Mouse (Mus musculus) MN1 (cell line): ENCODE results near the gene Mrps35.

Source experiments
- DNase-seq: peaks from one replicate; pipeline ENCODE4 v3.0.0-alpha.2; 2016; ENCODE audit warnings: low spot score

The Mrps35 gene

DNA sequence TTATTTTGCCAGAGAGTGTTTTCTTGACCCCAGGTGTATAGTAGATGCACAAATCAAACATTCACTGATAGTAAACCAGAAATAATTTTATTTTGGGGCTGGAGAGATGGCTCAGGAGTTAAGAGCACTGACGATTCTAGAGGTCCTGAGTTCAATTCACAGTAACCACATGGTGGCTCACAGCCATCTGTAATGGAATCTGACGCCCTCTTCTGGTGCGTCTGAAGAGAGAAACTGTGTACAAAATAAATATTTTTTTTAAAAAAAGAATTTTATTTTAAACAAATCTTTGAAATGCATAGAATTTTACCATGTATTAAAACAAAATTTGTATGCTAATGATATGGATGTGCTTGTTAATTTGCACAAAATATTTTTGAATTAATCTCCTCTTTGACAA lies 46.0 kb downstream of the Mrps35 start:
- DNase-seq, result no peak

DNA sequence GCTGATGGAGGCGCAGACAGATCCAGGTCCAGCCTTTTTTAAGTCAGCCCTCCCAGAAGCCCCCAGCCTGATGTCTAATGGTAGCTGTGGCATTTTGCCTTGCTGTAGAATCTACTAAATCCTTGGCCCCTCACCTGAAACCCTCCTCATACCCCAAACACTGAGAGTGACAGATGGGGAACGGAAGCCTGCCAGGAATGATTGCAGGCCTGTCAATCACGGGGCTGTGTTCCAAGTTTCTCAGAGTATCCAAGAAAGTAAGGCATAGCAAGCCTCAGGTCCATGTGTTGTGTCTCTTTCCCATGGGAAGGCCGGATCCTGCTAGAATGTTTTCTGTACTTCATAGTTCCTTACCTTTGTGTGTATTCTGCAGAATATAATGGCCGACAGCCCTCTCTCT lies 47.6 kb downstream of the Mrps35 start:
- DNase-seq, result no peak

DNA sequence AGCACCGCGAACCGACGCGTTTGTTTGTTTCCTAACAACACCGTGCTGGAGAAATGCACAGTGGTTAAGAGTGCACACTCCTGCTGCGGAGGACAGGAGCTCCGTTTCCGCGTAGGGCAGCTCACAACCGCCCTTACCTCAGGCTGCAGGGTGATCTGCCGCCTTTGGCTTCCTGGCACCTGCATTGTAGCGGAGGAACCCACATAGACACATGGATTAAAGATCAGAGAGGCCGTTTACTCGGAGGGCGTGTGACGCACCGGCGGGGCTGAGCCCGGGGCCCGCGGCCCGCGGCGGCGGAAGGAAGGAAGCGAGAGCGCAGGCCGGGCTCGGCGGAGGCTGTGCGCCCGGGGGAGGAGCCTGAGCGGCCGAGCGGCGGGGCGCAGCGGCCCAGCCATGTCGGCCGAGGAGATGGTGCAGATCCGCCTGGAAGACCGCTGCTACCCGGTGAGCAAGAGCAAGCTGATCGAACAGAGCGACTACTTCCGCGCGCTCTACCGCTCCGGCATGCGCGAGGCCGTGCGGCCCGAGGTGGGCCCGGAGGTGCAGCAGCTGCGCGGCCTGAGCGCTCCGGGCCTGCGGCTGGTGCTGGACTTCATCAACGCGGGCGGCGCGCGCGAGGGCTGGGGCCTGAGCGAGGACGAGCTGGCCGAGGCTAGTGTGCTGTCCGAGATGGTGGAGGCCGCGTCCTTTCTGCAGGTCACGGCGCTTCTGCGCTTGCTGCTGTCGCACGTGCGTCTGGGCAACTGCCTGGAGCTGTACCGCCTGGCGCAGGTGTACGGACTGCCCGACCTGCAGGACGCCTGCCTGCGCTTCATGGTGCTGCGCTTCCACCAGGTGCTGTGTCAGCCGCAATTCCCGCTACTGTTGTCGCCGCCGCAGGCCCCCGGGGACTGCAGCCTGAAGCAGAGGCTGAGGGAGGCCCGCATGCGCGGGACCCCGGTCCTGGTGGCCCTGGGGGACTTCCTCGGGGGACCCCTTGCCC lies 48.9 kb downstream of the Mrps35 start, which contains the start of gene Klhl42:
Gene Klhl42, plus strand, starts transcription at position 244 of the 985 bp plus-strand sequence.
- peak; percentile 77 for DNase-seq

DNA sequence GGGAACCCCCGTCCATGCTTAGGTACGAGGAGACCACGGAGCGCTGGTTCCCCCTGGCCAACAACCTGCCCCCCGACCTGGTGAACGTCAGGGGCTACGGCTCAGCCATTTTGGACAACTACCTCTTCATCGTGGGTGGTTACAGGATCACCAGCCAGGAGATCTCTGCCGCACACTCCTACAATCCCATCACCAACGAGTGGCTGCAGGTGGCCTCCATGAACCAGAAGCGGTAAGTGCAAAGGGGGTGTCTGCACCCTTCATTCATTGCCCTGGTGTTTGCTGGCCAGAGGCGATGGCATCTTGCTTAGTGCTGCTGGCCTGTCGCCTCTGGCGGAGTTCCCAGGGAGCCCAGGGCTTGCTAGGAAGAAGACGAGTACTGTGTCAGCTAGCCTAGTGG lies 49.6 kb downstream of the Mrps35 start:
- DNase-seq, result peak; percentile 26

DNA sequence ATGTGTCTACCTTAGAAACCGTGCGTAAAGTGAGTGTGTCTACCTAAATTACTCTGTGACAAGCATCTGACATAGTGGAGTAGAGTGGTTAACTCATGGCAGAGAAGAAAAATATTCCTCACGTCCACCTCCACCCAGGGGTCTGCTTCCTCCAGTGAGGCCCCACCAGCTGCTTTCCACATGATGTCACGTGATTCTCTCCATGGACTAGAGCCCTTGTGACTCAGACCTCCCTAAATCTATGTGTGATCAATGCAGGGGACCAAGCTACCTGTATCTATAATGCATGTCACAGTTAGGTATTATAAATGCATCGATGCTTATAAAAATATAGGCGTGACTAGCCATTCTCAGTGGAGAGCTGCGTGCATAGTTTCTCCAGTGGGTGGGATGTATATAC lies 52.2 kb downstream of the Mrps35 start:
- DNase-seq, result no peak

DNA sequence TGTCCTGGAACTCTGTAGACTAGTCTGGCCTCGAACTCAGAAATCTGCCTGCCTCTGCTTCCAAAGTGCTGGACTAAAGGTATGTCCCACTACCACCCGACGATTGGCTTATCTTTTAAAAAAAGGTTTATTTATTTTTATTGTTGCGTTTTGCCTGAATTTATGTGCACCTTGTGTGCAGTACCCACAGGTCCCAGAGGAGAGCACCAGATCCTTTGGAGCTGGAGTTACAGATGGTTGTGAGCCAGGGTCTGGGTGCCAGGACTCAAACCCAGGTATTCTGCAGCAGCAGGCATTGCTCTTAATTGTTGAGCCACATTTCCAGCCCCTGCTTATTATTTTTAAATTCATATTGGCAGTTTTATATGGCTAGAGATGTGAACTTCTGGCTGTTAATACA lies 53.5 kb downstream of the Mrps35 start:
- no peak for DNase-seq

DNA sequence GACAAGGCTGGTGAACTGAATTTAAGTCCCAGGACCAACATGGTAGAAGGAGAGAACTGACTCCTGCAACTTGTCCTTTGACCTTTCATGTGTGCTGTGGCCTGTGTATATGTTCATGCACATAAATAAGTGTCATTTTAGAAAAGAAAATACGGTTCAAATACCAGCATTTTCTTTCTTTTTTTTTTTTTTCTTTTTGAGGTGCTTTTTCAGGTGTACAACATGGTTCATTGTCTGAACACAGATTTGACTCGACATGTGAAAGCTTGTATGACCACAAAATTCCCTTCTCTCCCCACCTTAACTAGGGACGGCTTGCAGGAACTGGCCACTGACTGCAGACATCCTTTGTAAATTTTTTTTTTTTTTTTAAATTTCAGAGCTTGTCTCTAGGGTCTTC lies 54.4 kb downstream of the Mrps35 start:
- DNase-seq, result no peak

DNA sequence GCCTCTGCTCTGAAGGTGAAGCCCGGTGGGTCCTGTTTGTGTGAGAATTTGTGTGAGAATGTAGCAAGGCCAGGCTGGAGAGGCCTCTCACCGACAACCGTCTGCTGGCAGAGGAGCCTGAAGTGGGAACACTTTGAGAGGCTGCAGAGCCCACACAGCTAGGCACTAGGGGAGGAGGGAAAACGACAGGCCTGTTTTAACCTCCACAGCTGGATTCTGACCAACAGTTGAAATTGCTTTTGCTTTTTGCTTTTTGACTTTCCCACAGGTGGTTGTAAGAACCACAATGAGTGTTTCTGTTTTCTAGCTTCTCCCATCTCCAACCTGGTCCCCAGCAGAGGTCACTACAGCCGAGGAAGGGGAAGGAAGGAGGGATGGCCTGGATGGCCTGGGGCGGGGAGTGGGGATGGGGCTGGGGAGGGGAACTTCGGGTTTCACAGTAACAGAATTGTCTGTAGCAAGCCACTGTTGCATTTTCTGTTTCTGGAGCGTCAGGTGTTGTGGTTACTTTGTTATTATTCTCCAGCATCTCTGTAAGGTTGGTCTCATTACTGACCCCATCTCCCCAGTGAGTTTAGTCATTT lies 54.9 kb downstream of the Mrps35 start:
- DNase-seq, result no peak

DNA sequence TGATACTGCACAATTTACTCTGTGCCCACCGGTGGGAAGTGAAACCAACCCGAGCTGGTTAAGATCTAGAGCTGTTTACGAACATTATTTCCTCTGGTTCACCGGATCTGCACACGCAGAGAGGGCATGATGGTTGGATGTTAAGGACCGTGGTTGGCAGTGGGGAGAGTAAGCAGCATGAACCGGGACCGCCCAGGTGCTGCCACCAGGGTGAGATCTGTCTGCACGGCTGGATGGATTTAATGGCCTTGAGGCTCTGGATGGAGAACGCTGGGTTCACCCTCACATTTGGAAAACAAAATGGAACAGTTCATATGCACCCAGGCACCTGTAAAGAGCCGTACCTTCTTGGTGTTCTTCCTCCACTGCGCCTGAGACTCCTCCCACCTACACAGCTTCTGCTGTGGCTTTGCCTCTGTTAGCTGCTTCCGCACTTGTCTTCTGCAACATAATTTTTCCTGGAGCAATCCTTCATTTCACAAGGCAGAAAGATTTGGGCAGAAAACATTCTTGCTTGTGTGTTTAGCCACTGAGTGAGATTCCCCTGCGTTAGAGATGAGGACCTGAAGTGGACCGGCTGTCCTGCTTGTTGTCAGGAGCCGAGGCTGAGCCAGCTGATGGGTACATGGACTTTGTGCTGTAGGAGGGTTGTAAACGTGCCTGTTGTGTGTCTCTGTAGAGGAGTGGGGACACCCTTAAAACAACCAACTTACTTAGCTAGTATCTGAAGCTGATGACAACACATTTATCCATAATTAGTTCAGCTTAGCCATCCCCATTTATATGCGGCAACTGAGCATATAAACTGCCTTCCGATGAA lies 57.1 kb downstream of the Mrps35 start:
- no peak for DNase-seq

DNA sequence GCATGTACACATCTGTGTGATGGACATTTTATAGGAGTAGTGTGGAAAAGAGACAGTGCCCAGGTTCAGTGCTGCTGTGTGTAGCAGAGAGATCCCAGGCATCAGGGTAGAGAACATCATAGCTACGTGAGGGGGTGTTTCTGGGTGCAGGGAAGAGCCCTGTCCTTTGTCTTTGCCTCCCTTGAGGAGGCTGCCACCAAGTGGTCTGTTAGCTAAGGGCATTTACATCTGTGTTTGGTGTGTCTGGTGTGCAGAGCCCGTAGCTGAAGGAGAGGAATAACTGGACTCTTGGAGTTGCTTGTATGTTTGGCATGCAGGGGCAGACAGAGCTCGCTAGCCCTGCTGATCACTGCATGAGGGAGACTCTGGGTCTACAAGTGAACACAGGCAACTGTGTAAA lies 59.7 kb downstream of the Mrps35 start:
- no peak for DNase-seq

DNA sequence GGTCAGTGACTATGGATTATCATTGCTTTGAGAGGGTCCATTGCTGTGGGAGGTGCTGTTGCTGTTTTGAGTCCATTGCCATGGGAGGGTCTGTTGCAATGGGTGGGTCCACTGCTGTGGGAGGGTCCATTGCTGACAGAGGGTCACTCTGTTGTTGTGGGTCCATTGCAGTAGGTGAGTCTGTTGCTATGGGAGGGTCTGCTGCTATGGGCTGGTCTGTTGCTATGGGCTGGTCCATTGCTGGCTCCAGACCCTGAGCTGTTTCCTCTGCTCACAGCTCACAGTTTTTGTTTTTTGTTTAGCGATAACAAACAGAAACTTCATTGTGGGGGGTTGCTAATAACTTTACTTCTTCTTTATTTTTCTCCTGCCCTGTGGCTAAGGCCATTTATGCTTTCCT lies 63.0 kb downstream of the Mrps35 start:
- DNase-seq, result no peak

DNA sequence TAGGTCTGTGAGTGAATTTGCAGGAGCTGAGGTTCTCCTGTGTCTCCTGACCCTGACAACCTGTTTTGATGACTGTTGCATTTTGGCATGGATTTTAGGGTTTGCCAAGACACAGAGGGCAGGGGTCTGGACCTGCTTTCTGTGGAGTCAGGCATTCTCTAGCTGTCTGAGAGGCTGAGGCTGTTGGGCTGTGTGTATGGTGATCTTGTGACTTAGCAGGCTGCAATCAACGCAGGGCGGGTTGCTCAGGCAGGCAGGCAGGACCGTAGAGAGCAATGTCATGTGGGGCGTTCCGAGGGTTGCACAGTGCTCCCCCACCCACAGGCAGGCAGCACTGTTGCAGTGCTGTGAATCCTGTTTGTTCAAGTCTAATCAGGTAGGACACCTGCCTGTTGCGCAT lies 64.2 kb downstream of the Mrps35 start:
- no peak for DNase-seq

DNA sequence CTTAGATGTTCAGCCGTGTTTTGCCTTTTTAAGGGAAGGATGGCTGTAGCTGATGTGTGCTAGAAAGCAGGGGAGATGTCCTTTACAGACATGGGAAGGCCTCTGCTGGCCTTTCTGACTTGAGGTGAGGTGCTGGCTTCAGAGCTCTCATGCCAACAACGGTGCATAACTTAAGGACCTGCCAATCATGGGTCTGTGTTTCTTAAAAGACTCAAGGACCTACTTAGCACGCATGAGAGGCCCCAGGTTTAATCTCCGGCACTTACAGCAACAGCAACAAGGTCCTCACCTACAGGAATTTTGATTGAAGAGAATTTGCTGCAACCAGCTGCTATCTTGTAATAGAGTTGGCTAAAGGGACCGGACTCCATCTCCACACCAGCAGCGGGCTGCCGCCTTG lies 66.7 kb downstream of the Mrps35 start:
- DNase-seq, result no peak

DNA sequence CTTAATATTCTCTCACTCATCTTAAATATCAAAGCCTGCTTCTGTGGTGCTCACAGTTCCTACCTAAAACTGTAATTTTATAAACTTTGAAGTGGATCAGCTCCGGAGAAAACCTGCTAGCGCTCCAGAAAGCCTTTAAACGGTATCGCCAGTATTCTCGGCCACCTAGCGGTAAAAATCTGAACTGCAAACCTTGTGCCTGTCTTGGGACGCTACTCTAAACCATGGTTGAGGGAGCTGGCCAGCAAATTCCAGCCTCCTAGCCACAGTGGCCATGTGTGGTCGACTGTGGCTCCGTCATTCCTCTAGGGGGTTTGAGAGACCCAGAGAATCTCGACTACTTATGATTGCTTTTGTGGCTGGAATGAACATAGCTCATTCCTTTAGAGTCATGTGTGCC lies 74.0 kb downstream of the Mrps35 start:
- no peak for DNase-seq

DNA sequence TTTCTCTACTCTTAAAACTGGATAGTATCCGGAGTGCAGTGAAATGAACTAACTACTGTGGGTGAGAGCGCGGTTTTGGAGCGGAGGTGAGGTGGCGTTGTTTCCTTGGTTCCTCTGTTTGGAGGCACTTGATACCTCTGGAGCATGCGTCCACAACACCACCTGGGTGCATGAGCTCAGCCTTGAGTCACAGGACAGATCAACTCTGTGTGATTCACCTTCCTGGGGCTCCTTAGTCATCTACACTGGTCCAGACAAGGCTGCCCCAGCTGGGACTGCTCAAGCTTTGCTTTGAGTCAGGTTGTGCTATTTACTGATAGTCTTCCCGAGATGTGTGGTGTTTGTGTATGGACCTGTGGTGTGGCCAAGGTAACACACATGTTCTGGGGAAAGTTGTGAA lies 75.2 kb downstream of the Mrps35 start:
- no peak for DNase-seq

DNA sequence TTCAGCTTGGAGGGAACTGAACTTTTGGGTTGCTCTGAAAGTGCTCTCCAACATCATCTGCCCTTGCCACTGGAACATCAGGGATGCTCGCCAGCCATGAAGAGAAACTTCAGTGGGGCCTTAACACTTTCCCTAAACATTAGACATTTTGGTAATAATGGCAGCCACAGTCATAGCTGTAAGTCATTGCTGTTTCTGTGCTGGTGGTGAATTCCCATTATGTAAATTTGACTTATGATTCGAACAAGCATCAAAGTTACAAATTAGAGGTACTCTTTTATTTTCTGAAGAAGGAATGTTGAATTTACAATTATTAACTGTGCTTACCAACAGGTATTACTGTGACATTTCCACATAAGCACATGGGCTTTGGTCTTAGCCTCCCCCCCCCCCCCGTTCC lies 75.6 kb downstream of the Mrps35 start:
- no peak for DNase-seq

DNA sequence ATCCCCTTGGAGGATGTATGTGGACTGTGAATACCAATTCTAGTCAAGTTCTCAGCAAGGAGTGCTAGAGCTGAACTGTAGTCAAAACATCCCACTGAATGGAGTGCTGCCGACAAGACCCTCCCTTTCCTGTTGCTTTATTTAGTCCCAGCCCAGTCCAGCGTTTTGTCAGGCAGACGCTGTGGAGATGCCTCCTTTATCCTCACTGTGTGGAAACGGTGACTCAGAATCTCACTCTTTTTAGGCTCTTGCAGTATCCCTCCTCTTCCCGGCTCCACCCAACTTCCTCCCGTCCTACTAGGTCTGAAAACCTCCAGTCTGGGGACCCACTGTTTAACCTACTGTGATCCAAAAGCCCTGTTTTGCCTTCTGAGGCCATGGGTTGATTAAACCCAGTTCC lies 78.8 kb downstream of the Mrps35 start:
- DNase-seq, result no peak
